Mouse (Mus musculus) forebrain, embryonic 14.5 days (tissue): ENCODE measurements around the gene Ttc13. TPM values are rescaled to one million over a fixed set of nuclear protein-coding genes. Genes with fewer than 3 reads are reported as not detected.

Experiments used
- ATAC-seq: fragments of 200-750 bp; cut with Nextera tagmentation; 2 replicates; pipeline ENCODE4 v1.8.0; 2017; ENCODE audit warnings: mild to moderate bottlenecking, moderate library complexity
- DNase-seq: peaks from one replicate; pipeline ENCODE4 v3.0.0-alpha.2; 2015; ENCODE audit warnings: low spot score
- H3K27ac ChIP-seq: fragments of 300-500 bp; sonication (generic); 2 replicates; pipeline ENCODE4 v1.5.1; 2014; ENCODE audit warnings: low read depth, mild to moderate bottlenecking, control low read depth, low read length, moderate library complexity
- H3K27me3 ChIP-seq: fragments of 300-500 bp; sonication (generic); replicated peaks from 2 replicates; pipeline ENCODE4 v1.6.1; 2014; ENCODE audit warnings: low read length, control low read depth, mixed read lengths; ENCODE audit not compliant: control insufficient read depth, insufficient read depth
- H3K36me3 ChIP-seq: fragments of 300-500 bp; sonication (generic); 2 replicates; pipeline ENCODE4 v1.6.1; 2014; ENCODE audit warnings: low read length, control low read depth; ENCODE audit not compliant: control insufficient read depth, insufficient read depth
- H3K4me1 ChIP-seq: fragments of 300-500 bp; sonication (generic); 2 replicates; pipeline ENCODE4 v1.6.1; 2014; ENCODE audit warnings: antibody characterized with exemption, low read length, control low read depth; ENCODE audit not compliant: control insufficient read depth, insufficient read depth
- H3K4me2 ChIP-seq: fragments of 300-500 bp; sonication (generic); 2 replicates; pipeline ENCODE4 v1.6.1; 2014; ENCODE audit warnings: mild to moderate bottlenecking, control low read depth, low read length
- H3K4me3 ChIP-seq: fragments of 300-500 bp; sonication (generic); 2 replicates; pipeline ENCODE4 v1.5.1; 2014; ENCODE audit warnings: low read depth, low read length, control low read depth
- H3K9ac ChIP-seq: fragments of 300-500 bp; sonication (generic); 2 replicates; pipeline ENCODE4 v1.6.1; 2014; ENCODE audit warnings: mild to moderate bottlenecking, low read length, control low read depth, moderate library complexity
- H3K9me3 ChIP-seq: fragments of 300-500 bp; sonication (generic); replicated peaks from 2 replicates; pipeline ENCODE4 v1.6.1; 2016; ENCODE audit warnings: low read length, control low read depth, mixed read lengths; ENCODE audit not compliant: control insufficient read depth
- WGBS: fragments of 180-500 bp; shearing (Covaris S2); extraction: QIAGEN DNeasy Blood & Tissue Kit; methylation state at CpG from one replicate; pipeline ENCODE4 v1.1.7; 2014; 5-methylcytosine and 5-hydroxymethylcytosine counted together
- polyA plus RNA-seq: library from polyadenylated mRNA; unstranded; fragments of >200 nt; fragmentation: Nextera tagmentation; extraction: Ambion mirVana; gene quantifications from 2 replicates; pipeline ENCODE4 v1.2.1, GENCODE M21; 2014

The Ttc13 gene
- polyA plus RNA-seq, 1 experiment from 2014 or later = 48.7 TPM

GRCm38 (mm10) chr8:124752325-124752862 is 30.6 kb upstream of the Ttc13 start:
- H3K4me1 ChIP-seq = peaks cover 9% of the 10 kb centered on the region; the same call in 1 of the 2 replicates
- peaks cover 52% of the 10 kb centered on the region for H3K27me3 ChIP-seq
- no peak for DNase-seq
- H3K36me3 ChIP-seq = no peaks in the 10 kb centered on the region
- H3K9ac ChIP-seq = no peak overlapping the region
- no peaks in the 10 kb centered on the region for H3K9me3 ChIP-seq
- ATAC-seq = no peak
- no peak overlapping the region for H3K4me3 ChIP-seq
- WGBS = 30% methylated on average over 21 of the region's 21 CpGs
- peak overlapping the region; percentile 63; the same call in 1 of the 2 replicates for H3K4me2 ChIP-seq
- H3K27ac ChIP-seq = no peak overlapping the region

- H3K27ac ChIP-seq = no peak within 1 kb of the TSS
- peak within 1 kb of the TSS; percentile 49 for H3K9ac ChIP-seq
- ATAC-seq (peak; percentile 62), DNase-seq (no peak)
- H3K4me1 ChIP-seq = peaks cover 9% of the 10 kb centered on the region; the same call in 1 of the 2 replicates
- peaks cover 52% of the 10 kb centered on the region for H3K27me3 ChIP-seq
- WGBS = 1% methylated on average over 29 of the region's 41 CpGs
- peak within 1 kb of the TSS; percentile 43 for H3K4me3 ChIP-seq
- H3K4me2 ChIP-seq = peak within 1 kb of the TSS; percentile 63
- no peaks in the 10 kb centered on the region for H3K36me3 ChIP-seq
- no peaks in the 10 kb centered on the region for H3K9me3 ChIP-seq
Measured at GRCm38 (mm10) chr8:124751709-124752173, 30.0 kb upstream of the Ttc13 start, which contains the start of gene Fam89a. Gene Fam89a, minus strand, starts transcription at chr8:124751832.

- Histone ChIP-seq H3K9me3 (no peaks in the 10 kb centered on the region), H3K27ac (no peak overlapping the region), H3K27me3 (peaks cover 50% of the 10 kb centered on the region), H3K4me3 (peak overlapping the region; percentile 43), H3K4me2 (peak overlapping the region; percentile 63), H3K9ac (peak overlapping the region; percentile 49), H3K36me3 (no peaks in the 10 kb centered on the region), H3K4me1 (peaks cover 9% of the 10 kb centered on the region; the same call in 1 of the 2 replicates)
- DNase-seq (no peak), ATAC-seq (0 out of 2 replicates have a peak, but pooled peaks have one; percentile 7)
- under 1% methylated on average over 30 of the region's 31 CpGs for WGBS
Measured at GRCm38 (mm10) chr8:124751191-124751590, 29.4 kb upstream of the Ttc13 start.

- Histone ChIP-seq H3K4me3 (no peak overlapping the region), H3K4me1 (peaks cover 8% of the 10 kb centered on the region; the same call in 1 of the 2 replicates), H3K4me2 (no peak overlapping the region), H3K9me3 (no peaks in the 10 kb centered on the region), H3K9ac (no peak overlapping the region), H3K27me3 (peaks cover 24% of the 10 kb centered on the region), H3K36me3 (no peaks in the 10 kb centered on the region), H3K27ac (no peak overlapping the region)
- no peak for ATAC-seq
- no peak for DNase-seq
- WGBS = 79% methylated on average over 13 of the region's 13 CpGs
Measured at GRCm38 (mm10) chr8:124746661-124747060, 24.9 kb upstream of the Ttc13 start.

GRCm38 (mm10) chr8:124739268-124739667 is 17.5 kb upstream of the Ttc13 start:
- Histone ChIP-seq H3K4me3 (no peak overlapping the region), H3K36me3 (peaks cover 21% of the 10 kb centered on the region), H3K4me1 (no peaks in the 10 kb centered on the region), H3K9me3 (no peaks in the 10 kb centered on the region), H3K27ac (no peak overlapping the region), H3K9ac (no peak overlapping the region), H3K4me2 (no peak overlapping the region), H3K27me3 (no peaks in the 10 kb centered on the region)
- WGBS = 81% methylated on average over 1 of the region's 1 CpGs
- no peak for ATAC-seq
- DNase-seq = peak; percentile 50

- DNase-seq (no peak), ATAC-seq (no peak)
- H3K4me3 ChIP-seq = no peak overlapping the region
- H3K27ac ChIP-seq = no peak overlapping the region
- no peaks in the 10 kb centered on the region for H3K9me3 ChIP-seq
- WGBS = 60% methylated on average over 3 of the region's 3 CpGs
- H3K9ac ChIP-seq = no peak overlapping the region
- H3K4me2 ChIP-seq = no peak overlapping the region
- no peaks in the 10 kb centered on the region for H3K27me3 ChIP-seq
- peaks cover 54% of the 10 kb centered on the region for H3K36me3 ChIP-seq
- no peaks in the 10 kb centered on the region for H3K4me1 ChIP-seq
Measured at GRCm38 (mm10) chr8:124735371-124735911, 13.7 kb upstream of the Ttc13 start.

GRCm38 (mm10) chr8:124732828-124733227 is 11.0 kb upstream of the Ttc13 start:
- DNase-seq (no peak), ATAC-seq (no peak)
- WGBS = 89% methylated on average over 8 of the region's 8 CpGs
- Histone ChIP-seq H3K27me3 (no peaks in the 10 kb centered on the region), H3K9ac (no peak overlapping the region), H3K4me2 (no peak overlapping the region), H3K36me3 (peaks cover 80% of the 10 kb centered on the region), H3K27ac (no peak overlapping the region), H3K9me3 (no peaks in the 10 kb centered on the region), H3K4me1 (no peaks in the 10 kb centered on the region), H3K4me3 (no peak overlapping the region)

- Histone ChIP-seq H3K9ac (no peak overlapping the region), H3K36me3 (peaks cover 35% of the 10 kb centered on the region), H3K4me2 (no peak overlapping the region), H3K9me3 (no peaks in the 10 kb centered on the region), H3K27me3 (no peaks in the 10 kb centered on the region), H3K4me1 (peaks cover 18% of the 10 kb centered on the region), H3K4me3 (no peak overlapping the region), H3K27ac (no peak overlapping the region)
- DNase-seq (no peak), ATAC-seq (no peak)
- 96% methylated on average over 7 of the region's 7 CpGs for WGBS
Measured at GRCm38 (mm10) chr8:124724301-124724700, 2.5 kb upstream of the Ttc13 start.
